Mouse (Mus musculus): ENCODE results near the gene Denr.

DNA sequence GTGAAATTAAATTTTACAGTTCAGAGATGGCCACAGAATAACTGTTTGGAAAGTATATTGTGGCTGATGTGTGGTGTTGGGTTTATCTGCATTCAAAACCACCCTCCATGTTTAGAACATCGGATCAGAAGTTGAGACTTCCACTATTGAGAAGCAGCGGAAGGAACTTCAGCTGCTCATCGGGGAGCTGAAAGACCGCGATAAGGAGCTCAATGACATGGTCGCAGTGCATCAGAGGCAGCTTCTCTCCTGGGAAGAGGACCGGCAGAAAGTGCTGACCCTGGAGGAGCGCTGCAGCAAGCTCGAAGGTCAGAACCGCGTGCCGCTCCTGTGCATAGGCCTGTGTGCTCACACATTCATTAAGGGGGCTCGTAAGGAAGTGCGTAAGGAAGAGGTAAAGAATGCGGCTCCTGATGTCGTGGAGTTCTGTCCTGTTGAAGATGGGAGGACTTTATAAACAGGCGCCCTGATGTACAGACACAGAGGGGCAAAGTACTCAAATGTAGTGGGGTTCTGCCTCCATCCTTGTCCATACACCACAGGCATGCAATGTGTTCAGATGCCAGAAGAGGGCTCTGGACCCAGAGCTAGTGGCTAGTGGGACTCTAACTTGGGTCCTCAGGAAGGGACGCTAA lies 27.1 kb downstream of the Denr start:
- TF ChIP-seq CTCF (IDR thresholded peaks at IDR 0.05; ENCODE audit: low read depth) (peak; percentile 36; the same call in 1 of the 2 replicates), EP300 (IDR thresholded peaks at IDR 0.05; ENCODE audit: low read depth) (no peak)
